Mouse (Mus musculus) embryonic stem cell, embryonic (primary cell): ENCODE data around the gene Neil3.
"Not testable (repeated sequence)": the region's sequence is repeated elsewhere in the genome, so short reads cannot be mapped to it uniquely, and the experiment has no call there.

Experiments
- CTCF ChIA-PET, 4 experiments: fragments of 300-600 bp in 2 of 4; fragments of 350-600 bp in 2 of 4; sonication (Branson Sonifier 250); formaldehyde crosslinking; loops; one replicate each; lab custom pipeline; 2022; ENCODE audit warnings: inconsistent platforms in 2 of 4; lab: Charles Lee
- POLR2A ChIA-PET, 4 experiments: fragments of 300-600 bp in 2 of 4; fragments of 350-600 bp in 2 of 4; sonication (Branson Sonifier 250); formaldehyde crosslinking; loops; one replicate each; lab custom pipeline; 2022; ENCODE audit warnings: antibody characterized with exemption in 4 of 4, inconsistent platforms in 1 of 4; lab: Charles Lee

Gene Neil3

DNA sequence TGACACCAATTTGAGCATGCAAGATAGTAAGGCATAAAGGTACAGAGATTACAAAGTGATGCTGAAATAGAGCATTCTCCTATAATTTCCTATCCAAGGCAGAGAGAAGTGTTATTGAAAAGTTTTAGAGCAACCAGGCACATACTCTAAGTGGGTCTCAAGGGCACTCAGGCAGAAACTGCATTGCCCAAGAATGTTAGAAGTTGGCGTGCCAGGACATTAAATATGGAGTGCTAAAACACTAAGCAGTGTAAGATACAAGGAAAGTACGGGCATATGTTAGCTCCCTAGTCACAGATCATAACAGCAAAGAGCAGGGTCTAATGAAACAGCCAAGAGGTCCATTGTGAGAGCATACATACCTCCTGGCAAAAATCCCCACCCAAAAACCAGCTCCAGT lies 65.3 kb downstream of the Neil3 start:
- ChIA-PET POLR2A (no interaction called here), CTCF (no interaction called here)

DNA sequence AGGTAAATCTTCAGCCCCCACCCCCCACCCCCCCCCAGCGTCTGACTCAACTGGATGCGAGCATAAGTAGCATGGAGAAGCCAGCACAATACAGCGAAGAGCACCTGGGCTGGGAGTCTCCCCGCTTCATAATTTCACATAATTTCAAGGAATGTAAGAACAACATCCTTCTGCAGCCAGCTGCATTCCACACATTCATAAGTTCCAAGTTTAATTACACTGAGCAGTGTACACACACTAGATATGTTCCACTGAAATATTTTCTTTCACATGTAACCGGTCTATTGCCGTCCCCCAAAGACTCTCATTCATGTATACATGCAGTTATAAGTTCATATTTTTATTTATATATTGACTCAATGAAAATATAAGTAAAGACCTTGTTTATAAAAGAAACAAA lies 72.6 kb downstream of the Neil3 start:
- POLR2A ChIA-PET = no interaction called here
- CTCF ChIA-PET = no interaction called here

- ChIA-PET POLR2A (interaction anchor here in 1 of 4 experiments (0.6 kb wide), 1 partner anchor 388 kb away, joined by 3 read pairs; no protein-coding TSS in a partner anchor), CTCF (no interaction called here)
These were observed 76.3 kb downstream of the Neil3 start for GRCm38 (mm10) chr8:53562441-53563040.

GRCm38 (mm10) chr8:53539585-53539984 lies 99.3 kb downstream of the Neil3 start:
- CTCF ChIA-PET = no interaction called here

DNA sequence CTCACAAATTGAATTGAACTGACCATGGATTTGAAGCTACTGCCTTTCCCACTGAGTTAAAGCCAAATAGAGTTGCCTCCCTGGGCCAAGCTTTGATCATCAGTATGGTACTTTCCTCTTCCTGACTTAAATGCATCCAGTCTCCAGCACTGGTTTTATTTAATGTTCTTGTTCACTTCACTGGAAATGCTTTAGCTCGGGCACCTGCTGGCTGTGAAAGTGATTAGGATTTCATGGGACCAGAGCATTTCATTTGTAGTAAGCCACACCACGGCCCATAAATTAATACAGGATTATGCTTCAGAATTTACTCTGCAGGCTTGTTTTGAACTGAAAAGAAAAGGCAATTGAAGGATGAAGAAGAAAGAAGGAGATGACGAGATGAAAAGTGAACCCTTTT lies 100.8 kb downstream of the Neil3 start:
- CTCF ChIA-PET, POLR2A ChIA-PET: not testable (repeated sequence)

More at GRCm38 (mm10) chr8:53539585-53539984, 99.3 kb downstream of the Neil3 start:
- POLR2A ChIA-PET = no interaction called here
